Mouse (Mus musculus): Measurements from ENCODE around the gene Palm. TPM values are rescaled to one million over a fixed set of nuclear protein-coding genes. Genes with fewer than 3 reads are reported as not detected.

Palm gene
- polyA plus RNA-seq, 1 experiment: 2.9 TPM

DNA sequence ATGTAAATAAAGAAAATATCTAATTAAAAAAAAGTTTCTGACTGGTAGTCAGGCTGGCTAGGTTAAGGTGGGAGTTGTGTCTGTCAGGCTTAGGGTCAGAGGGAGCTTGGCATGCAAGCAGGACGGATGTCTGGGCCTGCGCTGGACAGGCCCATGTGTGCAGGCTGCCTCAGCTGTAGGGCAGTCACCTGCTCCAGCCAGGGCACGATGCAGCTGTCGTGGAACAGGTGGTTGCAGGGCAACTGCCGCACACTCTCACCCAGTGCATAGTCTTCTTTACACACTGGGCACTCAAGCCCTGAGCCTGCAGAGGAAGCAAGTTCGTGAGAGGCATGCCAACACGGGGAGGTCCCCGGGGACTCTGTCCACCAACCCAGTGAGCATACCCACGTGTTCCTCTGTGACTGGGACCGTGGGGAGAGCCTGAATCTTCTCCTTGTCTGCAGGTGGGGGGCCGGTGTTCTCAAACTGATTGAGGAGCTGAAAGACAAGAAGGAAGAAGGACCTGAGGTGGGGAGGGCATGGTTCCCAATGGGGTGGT, 32.7 kb upstream of the Palm start:
- H3K27ac ChIP-seq (ENCODE audit: insufficient read depth, low read depth, low read length): no peak overlapping the region
- no peak overlapping the region for H3K4me3 ChIP-seq (ENCODE audit: insufficient read depth, low read length)
- H3K4me1 ChIP-seq (ENCODE audit: control insufficient read depth, insufficient read depth, low read length): peaks cover 27% of the 10 kb centered on the region
- TF ChIP-seq CTCF (IDR thresholded peaks at IDR 0.05; ENCODE audit: low read depth, low read length) (no peak), POLR2A (IDR thresholded peaks at IDR 0.05; ENCODE audit: borderline replicate concordance, low read depth, low read length) (no peak)

DNA sequence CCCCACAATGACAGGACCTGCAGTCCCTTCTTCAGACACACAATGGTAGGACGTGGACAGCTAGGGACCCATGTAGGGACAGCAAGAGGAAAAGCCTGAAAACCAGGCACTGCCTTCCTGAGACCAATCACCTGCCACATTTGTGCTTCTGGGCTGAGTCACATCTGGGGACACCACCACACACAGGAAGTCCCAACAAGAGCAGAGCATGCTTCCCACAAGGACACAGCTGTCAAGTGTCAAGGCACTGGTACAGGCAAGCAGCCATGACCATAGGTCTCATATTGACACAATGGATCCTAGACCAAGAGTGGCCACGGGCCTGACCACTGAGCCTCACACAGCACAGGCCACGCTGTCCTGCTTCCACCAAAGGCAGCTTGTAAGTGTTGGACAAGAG, 30.5 kb upstream of the Palm start:
- Histone ChIP-seq H3K27ac (ENCODE audit: insufficient read depth, low read depth, low read length) (no peak overlapping the region), H3K4me1 (ENCODE audit: control insufficient read depth, insufficient read depth, low read length) (peaks cover 29% of the 10 kb centered on the region), H3K4me3 (ENCODE audit: insufficient read depth, low read length) (no peak overlapping the region)
- TF ChIP-seq POLR2A (IDR thresholded peaks at IDR 0.05; ENCODE audit: borderline replicate concordance, low read depth, low read length) (no peak), CTCF (IDR thresholded peaks at IDR 0.05; ENCODE audit: low read depth, low read length) (no peak)

DNA sequence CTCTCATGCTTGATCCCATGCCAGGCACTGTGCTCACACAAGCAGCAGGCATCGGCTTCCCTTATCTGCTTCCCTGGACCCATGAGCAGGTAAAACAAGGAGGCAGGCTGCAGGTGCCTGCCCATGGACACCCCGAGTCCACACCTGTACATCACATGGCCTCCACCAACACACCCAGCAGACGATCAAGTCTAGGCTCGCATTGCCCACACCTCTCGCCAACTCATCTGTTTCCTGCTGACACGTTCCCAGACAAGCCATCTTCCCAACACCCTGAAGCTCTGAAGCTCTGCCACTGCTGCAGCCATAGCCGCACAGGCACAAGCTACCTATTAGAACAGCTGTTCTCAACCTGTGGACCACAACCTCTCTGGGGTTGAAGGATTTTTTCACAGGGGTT, 29.1 kb upstream of the Palm start:
- Histone ChIP-seq H3K4me3 (ENCODE audit: insufficient read depth, low read length) (no peak overlapping the region), H3K4me1 (ENCODE audit: control insufficient read depth, insufficient read depth, low read length) (peaks cover 31% of the 10 kb centered on the region), H3K27ac (ENCODE audit: insufficient read depth, low read depth, low read length) (no peak overlapping the region)
- no peak for TF ChIP-seq CTCF (IDR thresholded peaks at IDR 0.05; ENCODE audit: low read depth, low read length)
- no peak for TF ChIP-seq POLR2A (IDR thresholded peaks at IDR 0.05; ENCODE audit: borderline replicate concordance, low read depth, low read length)

GRCm38 (mm10) chr10:79765228-79765745, 28.1 kb upstream of the Palm start:
- Histone ChIP-seq H3K4me3 (ENCODE audit: insufficient read depth, low read length) (peak overlapping the region; percentile 86), H3K27ac (ENCODE audit: insufficient read depth, low read depth, low read length) (no peak overlapping the region), H3K4me1 (ENCODE audit: control insufficient read depth, insufficient read depth, low read length) (peaks cover 31% of the 10 kb centered on the region)
- no peak for TF ChIP-seq POLR2A (IDR thresholded peaks at IDR 0.05; ENCODE audit: borderline replicate concordance, low read depth, low read length)
- no peak for TF ChIP-seq CTCF (IDR thresholded peaks at IDR 0.05; ENCODE audit: low read depth, low read length)

GRCm38 (mm10) chr10:79766001-79766507, 27.3 kb upstream of the Palm start:
- H3K4me1 ChIP-seq (ENCODE audit: control insufficient read depth, insufficient read depth, low read length): peaks cover 31% of the 10 kb centered on the region
- H3K4me3 ChIP-seq (ENCODE audit: insufficient read depth, low read length): peak overlapping the region; percentile 86
- no peak for TF ChIP-seq POLR2A (IDR thresholded peaks at IDR 0.05; ENCODE audit: borderline replicate concordance, low read depth, low read length)
- TF ChIP-seq CTCF (IDR thresholded peaks at IDR 0.05; ENCODE audit: low read depth, low read length): no peak
- no peak overlapping the region for H3K27ac ChIP-seq (ENCODE audit: insufficient read depth, low read depth, low read length)

- peak within 1 kb of the TSS; percentile 64 for H3K27ac ChIP-seq (ENCODE audit: insufficient read depth, low read depth, low read length)
- peak within 1 kb of the TSS; percentile 86 for H3K4me3 ChIP-seq (ENCODE audit: insufficient read depth, low read length)
- H3K4me1 ChIP-seq (ENCODE audit: control insufficient read depth, insufficient read depth, low read length): peaks cover 31% of the 10 kb centered on the region
- TF ChIP-seq POLR2A (IDR thresholded peaks at IDR 0.05; ENCODE audit: borderline replicate concordance, low read depth, low read length) (0 out of 2 replicates have a peak, but pooled peaks have one; percentile 16), CTCF (IDR thresholded peaks at IDR 0.05; ENCODE audit: low read depth, low read length) (no peak)
Measured at GRCm38 (mm10) chr10:79766508-79767325, 26.7 kb upstream of the Palm start, which contains the start of gene Rnf126. TSS of gene Rnf126 (minus strand) at chr10:79766952.

DNA sequence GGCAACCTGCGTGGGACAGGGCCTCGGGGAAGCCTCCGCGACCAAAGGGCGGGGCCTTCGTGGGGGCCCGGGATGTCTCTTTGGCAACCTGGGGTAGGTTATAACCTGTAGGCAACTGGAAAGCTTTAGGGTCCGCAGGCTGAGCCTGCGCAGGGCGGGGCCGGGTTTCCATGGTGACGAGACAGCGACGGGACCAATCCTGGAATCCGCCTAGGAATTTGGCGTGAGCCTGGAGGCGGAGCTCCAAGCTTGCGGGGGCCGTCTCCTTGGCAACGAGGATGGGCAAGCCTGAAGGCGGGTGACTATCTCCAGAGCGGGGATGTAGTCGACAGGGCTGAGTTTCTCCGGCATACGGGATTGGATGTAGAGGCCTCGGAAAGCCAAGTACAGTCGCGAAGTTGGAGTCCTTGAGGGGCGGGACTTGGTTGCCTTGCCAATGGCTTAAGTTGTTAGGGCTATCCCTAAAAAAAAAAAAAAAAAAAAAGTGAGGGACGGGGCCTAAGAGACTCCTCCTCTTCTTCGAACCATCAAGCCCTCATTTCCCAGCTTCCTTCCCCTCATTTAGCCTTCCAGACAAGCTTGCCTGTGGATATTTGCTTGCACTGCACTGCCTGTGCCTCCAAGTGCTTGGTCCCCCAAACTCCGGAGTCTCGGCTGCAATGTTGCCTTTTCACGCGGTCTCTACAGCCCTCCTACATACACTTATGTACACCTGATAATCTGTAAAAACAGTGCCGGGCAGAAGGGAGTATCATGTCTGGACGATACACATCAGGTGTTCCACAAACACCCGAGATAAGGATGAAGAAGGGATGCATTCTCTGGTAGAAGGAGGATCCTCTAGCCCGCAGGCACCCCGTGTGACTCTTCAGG, 25.8 kb upstream of the Palm start:
- TF ChIP-seq CTCF (IDR thresholded peaks at IDR 0.05; ENCODE audit: low read depth, low read length) (no peak), POLR2A (IDR thresholded peaks at IDR 0.05; ENCODE audit: borderline replicate concordance, low read depth, low read length) (no peak)
- Histone ChIP-seq H3K4me1 (ENCODE audit: control insufficient read depth, insufficient read depth, low read length) (peaks cover 31% of the 10 kb centered on the region), H3K4me3 (ENCODE audit: insufficient read depth, low read length) (peak overlapping the region; percentile 86), H3K27ac (ENCODE audit: insufficient read depth, low read depth, low read length) (peak overlapping the region; percentile 42)

GRCm38 (mm10) chr10:79768400-79768799, 25.0 kb upstream of the Palm start:
- TF ChIP-seq POLR2A (IDR thresholded peaks at IDR 0.05; ENCODE audit: borderline replicate concordance, low read depth, low read length): no peak
- peak; percentile 86 for TF ChIP-seq CTCF (IDR thresholded peaks at IDR 0.05; ENCODE audit: low read depth, low read length)
- Histone ChIP-seq H3K4me3 (ENCODE audit: insufficient read depth, low read length) (no peak overlapping the region), H3K27ac (ENCODE audit: insufficient read depth, low read depth, low read length) (no peak overlapping the region), H3K4me1 (ENCODE audit: control insufficient read depth, insufficient read depth, low read length) (peaks cover 24% of the 10 kb centered on the region)

- peaks cover 15% of the 10 kb centered on the region for H3K4me1 ChIP-seq (ENCODE audit: control insufficient read depth, insufficient read depth, low read length)
- H3K27ac ChIP-seq (ENCODE audit: insufficient read depth, low read depth, low read length): no peak overlapping the region
- TF ChIP-seq POLR2A (IDR thresholded peaks at IDR 0.05; ENCODE audit: borderline replicate concordance, low read depth, low read length) (no peak), CTCF (IDR thresholded peaks at IDR 0.05; ENCODE audit: low read depth, low read length) (no peak)
- no peak overlapping the region for H3K4me3 ChIP-seq (ENCODE audit: insufficient read depth, low read length)
Measured at GRCm38 (mm10) chr10:79769329-79769728, 24.0 kb upstream of the Palm start.
